Mouse (Mus musculus): ENCODE measurements around the gene Dnah7a. TPM values are rescaled to one million over a fixed set of nuclear protein-coding genes. Genes with fewer than 3 reads are reported as not detected.
"Not testable (repeated sequence)": the region's sequence is repeated elsewhere in the genome, so short reads cannot be mapped to it uniquely, and the experiment has no call there.

Dnah7a gene
- not detected for polyA plus RNA-seq (2012; fragmentation: generic; extraction: Trizol)
- long read RNA-seq, experiment 1, result 0 reads
- long read RNA-seq, experiment 2, result 0 reads

- Histone ChIP-seq H3K4me3 (ENCODE audit: insufficient read depth, poor library complexity, severe bottlenecking) (no peak within 1 kb of the TSS), H3K79me2 (ENCODE audit: control insufficient read depth, insufficient read depth) (no peaks in the 10 kb centered on the region), H3K27me3 (ENCODE audit: control insufficient read depth, insufficient read depth, insufficient read length) (no peaks in the 10 kb centered on the region), H3K79me3 (ENCODE audit: low read depth) (no peaks in the 10 kb centered on the region), H3ac (ENCODE audit: control insufficient read depth, insufficient read length, low read depth) (no peak within 1 kb of the TSS), H3K36me3 (ENCODE audit: control insufficient read depth, insufficient read depth) (no peaks in the 10 kb centered on the region)
- TF ChIP-seq CEBPB (IDR thresholded peaks at IDR 0.05; ENCODE audit: low read depth), result no peak
Measured at GRCm38 (mm10) chr1:53706431-53707361, at the start of gene Dnah7a. TSS of gene Dnah7a (minus strand) at chr1:53706784.

GRCm38 (mm10) chr1:53753501-53753900, 46.9 kb upstream of the Dnah7a start:
- not testable (repeated sequence) for H3K79me3 ChIP-seq (ENCODE audit: low read depth); H3K27me3 ChIP-seq (ENCODE audit: control insufficient read depth, insufficient read depth, insufficient read length); H3ac ChIP-seq (ENCODE audit: control insufficient read depth, insufficient read length, low read depth); H3K79me2 ChIP-seq (ENCODE audit: control insufficient read depth, insufficient read depth); H3K4me3 ChIP-seq (ENCODE audit: insufficient read depth, poor library complexity, severe bottlenecking)
- peaks cover 40% of the 10 kb centered on the region for H3K36me3 ChIP-seq (ENCODE audit: control insufficient read depth, insufficient read depth)

- Histone ChIP-seq H3K27me3 (ENCODE audit: control insufficient read depth, insufficient read depth, insufficient read length) (no peaks in the 10 kb centered on the region), H3ac (ENCODE audit: control insufficient read depth, insufficient read length, low read depth) (no peak overlapping the region), H3K79me2 (ENCODE audit: control insufficient read depth, insufficient read depth) (no peaks in the 10 kb centered on the region), H3K4me3 (ENCODE audit: insufficient read depth, poor library complexity, severe bottlenecking) (no peak overlapping the region), H3K36me3 (ENCODE audit: control insufficient read depth, insufficient read depth) (peaks cover 18% of the 10 kb centered on the region), H3K79me3 (ENCODE audit: low read depth) (no peaks in the 10 kb centered on the region)
- TF ChIP-seq MYOD1 (IDR thresholded peaks at IDR 0.05; ENCODE audit: control insufficient read depth, insufficient read length, low read depth), result no peak
- TF ChIP-seq MAX (IDR thresholded peaks at IDR 0.05), result no peak
- TF ChIP-seq CEBPB (IDR thresholded peaks at IDR 0.05; ENCODE audit: low read depth), result no peak
- TF ChIP-seq CTCF (IDR thresholded peaks at IDR 0.05; ENCODE audit: control insufficient read depth, insufficient read depth, insufficient read length), result no peak
- TF ChIP-seq USF1 (IDR thresholded peaks at IDR 0.05; ENCODE audit: low read depth), result no peak
- TF ChIP-seq FOSL1 (IDR thresholded peaks at IDR 0.05; ENCODE audit: insufficient read depth, low read length, poor library complexity, severe bottlenecking), result no peak
- TF ChIP-seq MYOG (IDR thresholded peaks at IDR 0.05; ENCODE audit: control insufficient read depth, extremely low read depth, insufficient read length), result no peak
Measured at GRCm38 (mm10) chr1:53751144-53751543, 44.6 kb upstream of the Dnah7a start.

GRCm38 (mm10) chr1:53750697-53751096, 44.1 kb upstream of the Dnah7a start:
- not testable (repeated sequence) for H3K27me3 ChIP-seq (ENCODE audit: control insufficient read depth, insufficient read depth, insufficient read length); H3K4me3 ChIP-seq (ENCODE audit: insufficient read depth, poor library complexity, severe bottlenecking); H3K79me3 ChIP-seq (ENCODE audit: low read depth); H3ac ChIP-seq (ENCODE audit: control insufficient read depth, insufficient read length, low read depth); H3K79me2 ChIP-seq (ENCODE audit: control insufficient read depth, insufficient read depth)
- H3K36me3 ChIP-seq (ENCODE audit: control insufficient read depth, insufficient read depth), result peaks cover 14% of the 10 kb centered on the region

GRCm38 (mm10) chr1:53749881-53750385, 43.3 kb upstream of the Dnah7a start:
- H3K36me3 ChIP-seq (ENCODE audit: control insufficient read depth, insufficient read depth); H3K79me2 ChIP-seq (ENCODE audit: control insufficient read depth, insufficient read depth); H3K79me3 ChIP-seq (ENCODE audit: low read depth); H3ac ChIP-seq (ENCODE audit: control insufficient read depth, insufficient read length, low read depth); H3K27me3 ChIP-seq (ENCODE audit: control insufficient read depth, insufficient read depth, insufficient read length); H3K4me3 ChIP-seq (ENCODE audit: insufficient read depth, poor library complexity, severe bottlenecking): not testable (repeated sequence)

GRCm38 (mm10) chr1:53748571-53748970, 42.0 kb upstream of the Dnah7a start:
- no peaks in the 10 kb centered on the region for H3K36me3 ChIP-seq (ENCODE audit: control insufficient read depth, insufficient read depth)
- H3K4me3 ChIP-seq (ENCODE audit: insufficient read depth, poor library complexity, severe bottlenecking), result no peak overlapping the region
- TF ChIP-seq MYOD1 (IDR thresholded peaks at IDR 0.05; ENCODE audit: control insufficient read depth, insufficient read length, low read depth) (no peak), CTCF (IDR thresholded peaks at IDR 0.05; ENCODE audit: control insufficient read depth, insufficient read depth, insufficient read length) (no peak), MYOG (IDR thresholded peaks at IDR 0.05; ENCODE audit: control insufficient read depth, extremely low read depth, insufficient read length) (no peak), FOSL1 (IDR thresholded peaks at IDR 0.05; ENCODE audit: insufficient read depth, low read length, poor library complexity, severe bottlenecking) (no peak), MAX (IDR thresholded peaks at IDR 0.05) (no peak), CEBPB (IDR thresholded peaks at IDR 0.05; ENCODE audit: low read depth) (no peak), USF1 (IDR thresholded peaks at IDR 0.05; ENCODE audit: low read depth) (no peak)
- no peaks in the 10 kb centered on the region for H3K27me3 ChIP-seq (ENCODE audit: control insufficient read depth, insufficient read depth, insufficient read length)
- no peak overlapping the region for H3ac ChIP-seq (ENCODE audit: control insufficient read depth, insufficient read length, low read depth)
- no peaks in the 10 kb centered on the region for H3K79me3 ChIP-seq (ENCODE audit: low read depth)
- H3K79me2 ChIP-seq (ENCODE audit: control insufficient read depth, insufficient read depth), result no peaks in the 10 kb centered on the region
